Mouse (Mus musculus): ENCODE data around the gene Sdhaf3.

- TF ChIP-seq CTCF (IDR thresholded peaks at IDR 0.05; ENCODE audit: low read depth) (no peak), EP300 (IDR thresholded peaks at IDR 0.05; ENCODE audit: low read depth) (no peak)
These were observed 86.1 kb downstream of the Sdhaf3 start for GRCm38 (mm10) chr6:7041912-7042311.

Data from heart, postnatal 0 days (tissue).